Mouse (Mus musculus) testis, adult 2 months (tissue): ENCODE results near the gene Tmem247. TPM values are rescaled to one million over a fixed set of nuclear protein-coding genes. Genes with fewer than 3 reads are reported as not detected.

Experiments used
- H3K27ac ChIP-seq: fragments of 200-500 bp; 2 replicates; pipeline ENCODE4 v1.5.1; 2012; ENCODE audit warnings: low read depth, low read length; ENCODE audit not compliant: control insufficient read depth, insufficient read depth
- H3K27me3 ChIP-seq: fragments of 200-500 bp; 2 replicates; pipeline ENCODE4 v1.6.1; 2012; ENCODE audit warnings: mild to moderate bottlenecking, low read length, moderate library complexity; ENCODE audit not compliant: control insufficient read depth, insufficient read depth
- H3K36me3 ChIP-seq: fragments of 200-500 bp; 2 replicates; pipeline ENCODE4 v1.6.1; 2012; ENCODE audit warnings: mild to moderate bottlenecking, low read length; ENCODE audit not compliant: control insufficient read depth, insufficient read depth
- H3K4me1 ChIP-seq: fragments of 200-500 bp; 2 replicates; pipeline ENCODE4 v1.6.1; 2012; ENCODE audit warnings: low read length; ENCODE audit not compliant: control insufficient read depth, insufficient read depth
- H3K4me3 ChIP-seq: fragments of 200-500 bp; 2 replicates; pipeline ENCODE4 v1.5.1; 2012; ENCODE audit warnings: low read depth, mild to moderate bottlenecking, low read length, moderate library complexity, mixed read lengths; ENCODE audit not compliant: control insufficient read depth
- CTCF ChIP-seq: fragments of 200-500 bp; IDR thresholded peaks from 2 replicates; pipeline ENCODE4 v1.5.1; 2012; ENCODE audit warnings: low read depth, mild to moderate bottlenecking, inconsistent platforms, low read length, moderate library complexity; ENCODE audit not compliant: control insufficient read depth, insufficient read depth, insufficient replicate concordance
- POLR2A ChIP-seq: fragments of 200-500 bp; IDR thresholded peaks from 2 replicates; pipeline ENCODE4 v1.6.1; 2012; ENCODE audit warnings: low read depth, mild to moderate bottlenecking, inconsistent platforms, low read length, moderate library complexity; ENCODE audit not compliant: control insufficient read depth
- polyA plus RNA-seq: library from polyadenylated mRNA; depleted of rRNA; stranded (reverse); fragments of >200 nt; gene quantifications from 2 replicates; pipeline ENCODE4 v1.2.3, GENCODE M21; 2012

The Tmem247 gene
- polyA plus RNA-seq, 1 experiment, result 1,176 TPM

- Histone ChIP-seq H3K4me1 (peaks cover 8% of the 10 kb centered on the region), H3K4me3 (no peak overlapping the region), H3K27ac (no peak overlapping the region), H3K27me3 (no peaks in the 10 kb centered on the region; the same call in 1 of the 2 replicates), H3K36me3 (no peaks in the 10 kb centered on the region)
- TF ChIP-seq CTCF, result no peak
- TF ChIP-seq POLR2A, result no peak
Measured at GRCm38 (mm10) chr17:86964502-86964901, 47.4 kb downstream of the Tmem247 start.

- H3K36me3 ChIP-seq, result no peaks in the 10 kb centered on the region
- H3K27me3 ChIP-seq, result no peaks in the 10 kb centered on the region; the same call in 1 of the 2 replicates
- H3K4me3 ChIP-seq, result no peak overlapping the region
- TF ChIP-seq POLR2A, result no peak
- no peak for TF ChIP-seq CTCF
- H3K27ac ChIP-seq, result no peak overlapping the region
- H3K4me1 ChIP-seq, result peaks cover 8% of the 10 kb centered on the region
Measured at GRCm38 (mm10) chr17:86965121-86965520, 48.0 kb downstream of the Tmem247 start.

GRCm38 (mm10) chr17:86966040-86966439, 48.9 kb downstream of the Tmem247 start:
- H3K4me3 ChIP-seq, result no peak overlapping the region
- H3K27ac ChIP-seq, result no peak overlapping the region
- no peak for TF ChIP-seq POLR2A
- no peak for TF ChIP-seq CTCF
- H3K36me3 ChIP-seq, result no peaks in the 10 kb centered on the region
- peaks cover 8% of the 10 kb centered on the region for H3K4me1 ChIP-seq
- no peaks in the 10 kb centered on the region; the same call in 1 of the 2 replicates for H3K27me3 ChIP-seq

GRCm38 (mm10) chr17:86967048-86967447, 49.9 kb downstream of the Tmem247 start:
- Histone ChIP-seq H3K36me3 (no peaks in the 10 kb centered on the region), H3K27ac (no peak overlapping the region), H3K4me1 (peaks cover 4% of the 10 kb centered on the region; the same call in 1 of the 2 replicates), H3K27me3 (no peaks in the 10 kb centered on the region; the same call in 1 of the 2 replicates), H3K4me3 (no peak overlapping the region)
- TF ChIP-seq POLR2A, result no peak
- TF ChIP-seq CTCF, result no peak

- no peaks in the 10 kb centered on the region for H3K36me3 ChIP-seq
- TF ChIP-seq POLR2A (no peak), CTCF (no peak)
- no peaks in the 10 kb centered on the region for H3K27me3 ChIP-seq
- no peak overlapping the region for H3K27ac ChIP-seq
- no peak overlapping the region for H3K4me3 ChIP-seq
- no peaks in the 10 kb centered on the region; the same call in 1 of the 2 replicates for H3K4me1 ChIP-seq
Measured at GRCm38 (mm10) chr17:86967536-86968525, 50.7 kb downstream of the Tmem247 start.

GRCm38 (mm10) chr17:86968581-86968980, 51.4 kb downstream of the Tmem247 start:
- TF ChIP-seq CTCF, result no peak
- no peak for TF ChIP-seq POLR2A
- H3K27me3 ChIP-seq, result no peaks in the 10 kb centered on the region
- no peak overlapping the region for H3K27ac ChIP-seq
- no peaks in the 10 kb centered on the region for H3K36me3 ChIP-seq
- H3K4me1 ChIP-seq, result no peaks in the 10 kb centered on the region
- no peak overlapping the region for H3K4me3 ChIP-seq

GRCm38 (mm10) chr17:86969582-86969981, 52.4 kb downstream of the Tmem247 start:
- no peaks in the 10 kb centered on the region for H3K36me3 ChIP-seq
- no peaks in the 10 kb centered on the region for H3K27me3 ChIP-seq
- H3K27ac ChIP-seq, result no peak overlapping the region
- H3K4me3 ChIP-seq, result no peak overlapping the region
- H3K4me1 ChIP-seq, result no peaks in the 10 kb centered on the region
- TF ChIP-seq CTCF, result no peak
- TF ChIP-seq POLR2A, result no peak

GRCm38 (mm10) chr17:86970026-86970750, 53.0 kb downstream of the Tmem247 start:
- no peaks in the 10 kb centered on the region for H3K4me1 ChIP-seq
- no peak overlapping the region for H3K4me3 ChIP-seq
- H3K27me3 ChIP-seq, result no peaks in the 10 kb centered on the region
- H3K27ac ChIP-seq, result no peak overlapping the region
- TF ChIP-seq POLR2A (no peak), CTCF (no peak)
- no peaks in the 10 kb centered on the region for H3K36me3 ChIP-seq
